Mouse (Mus musculus): Measurements from ENCODE around the gene Wdr31. TPM values are rescaled to one million over a fixed set of nuclear protein-coding genes. Genes with fewer than 3 reads are reported as not detected.
A peak's percentile ranks its signal among the peaks of the same experiment; 100 is the strongest.

Wdr31 gene
- polyA plus RNA-seq, 1 experiment from 2014 or later, result 7.9 TPM

DNA sequence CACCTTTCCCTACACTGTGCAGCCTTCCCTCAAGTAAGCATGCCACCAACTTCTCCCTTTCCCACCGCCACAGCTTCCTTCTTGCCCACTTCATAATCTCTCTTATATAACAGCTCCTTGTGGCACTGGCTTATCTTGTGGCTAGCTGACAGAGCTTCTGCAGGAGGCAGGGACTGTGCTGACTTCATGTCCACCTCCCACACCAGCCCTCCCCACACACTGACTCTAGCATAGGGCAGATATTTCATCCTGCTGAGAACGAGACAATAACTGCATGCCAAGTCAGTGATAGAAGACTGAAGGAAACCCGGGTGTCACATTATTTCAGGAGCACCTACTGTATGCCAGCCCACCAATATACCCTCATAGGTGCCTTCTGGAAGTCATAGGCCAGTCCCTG lies 44.8 kb upstream of the Wdr31 start:
- Histone ChIP-seq H3K4me2 (no peak overlapping the region), H3K27me3 (ENCODE audit: control insufficient read depth, insufficient read depth, low read length) (no peaks in the 10 kb centered on the region), H3K36me3 (ENCODE audit: control insufficient read depth, insufficient read depth, low read length) (peaks cover 11% of the 10 kb centered on the region; the same call in 1 of the 2 replicates), H3K27ac (ENCODE audit: low read depth, low read length) (no peak overlapping the region), H3K9ac (ENCODE audit: low read length) (no peak overlapping the region), H3K4me3 (ENCODE audit: low read depth, low read length) (no peak overlapping the region), H3K9me3 (ENCODE audit: control insufficient read depth, low read length) (no peaks in the 10 kb centered on the region), H3K4me1 (ENCODE audit: control insufficient read depth, insufficient read depth, low read length) (peaks cover 12% of the 10 kb centered on the region)
- no peak for ATAC-seq (ENCODE audit: low FRiP score)
- 90% methylated on average over 3 of the region's 3 CpGs for WGBS
- DNase-seq (ENCODE audit: low spot score, missing footprints), result no peak

DNA sequence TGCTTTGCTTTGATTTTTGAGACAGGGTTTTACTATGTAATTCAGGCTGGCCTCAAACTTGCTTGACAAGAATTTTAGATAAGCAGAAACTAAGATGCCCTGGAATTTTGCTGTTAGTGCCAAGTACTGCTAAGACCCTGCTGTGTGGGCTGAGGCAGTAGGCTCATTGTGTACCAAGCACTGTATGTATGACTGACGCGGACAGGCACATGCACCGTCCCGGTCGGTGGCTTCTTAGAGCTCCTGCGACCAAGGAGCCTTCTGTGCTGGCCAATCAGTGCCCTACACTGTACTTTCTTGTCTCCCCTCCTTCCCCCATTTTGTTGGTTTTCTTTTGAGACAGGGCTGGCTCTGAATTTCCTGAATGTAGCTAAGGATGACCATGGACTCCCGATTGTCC lies 44.3 kb upstream of the Wdr31 start:
- no peak overlapping the region for H3K9ac ChIP-seq (ENCODE audit: low read length)
- peaks cover 14% of the 10 kb centered on the region for H3K36me3 ChIP-seq (ENCODE audit: control insufficient read depth, insufficient read depth, low read length)
- no peak for ATAC-seq (ENCODE audit: low FRiP score)
- WGBS, result 94% methylated on average over 7 of the region's 7 CpGs
- H3K4me3 ChIP-seq (ENCODE audit: low read depth, low read length), result no peak overlapping the region
- no peak for DNase-seq (ENCODE audit: low spot score, missing footprints)
- H3K27me3 ChIP-seq (ENCODE audit: control insufficient read depth, insufficient read depth, low read length), result no peaks in the 10 kb centered on the region
- peaks cover 10% of the 10 kb centered on the region for H3K4me1 ChIP-seq (ENCODE audit: control insufficient read depth, insufficient read depth, low read length)
- no peak overlapping the region for H3K4me2 ChIP-seq
- H3K9me3 ChIP-seq (ENCODE audit: control insufficient read depth, low read length), result no peaks in the 10 kb centered on the region
- H3K27ac ChIP-seq (ENCODE audit: low read depth, low read length), result no peak overlapping the region

DNA sequence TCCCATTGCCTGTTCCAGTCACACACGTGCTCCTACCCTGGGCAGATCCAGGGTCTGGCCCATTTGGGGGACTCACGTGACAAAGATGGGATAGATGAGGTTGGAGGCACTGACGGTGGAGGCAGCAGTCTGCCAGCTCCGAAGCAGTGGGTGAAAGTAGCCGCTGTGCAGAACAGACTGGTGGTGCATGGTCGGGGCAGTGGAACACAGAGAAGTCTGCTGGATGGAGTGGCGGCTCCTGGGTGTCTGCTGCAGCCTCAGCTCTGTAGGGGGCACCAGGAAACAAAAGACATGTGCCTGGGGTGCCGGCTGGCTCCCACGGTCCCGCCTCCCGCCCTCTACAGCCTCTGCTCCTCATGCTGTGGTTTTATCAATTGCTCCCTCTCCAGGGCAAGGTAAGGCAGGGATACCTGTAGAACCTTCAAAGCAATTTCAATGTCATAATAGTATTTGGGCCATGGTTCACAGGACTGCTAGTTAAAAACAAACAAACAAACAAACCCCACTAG lies 43.4 kb upstream of the Wdr31 start:
- no peak overlapping the region for H3K4me3 ChIP-seq (ENCODE audit: low read depth, low read length)
- H3K9ac ChIP-seq (ENCODE audit: low read length), result no peak overlapping the region
- no peak overlapping the region for H3K4me2 ChIP-seq
- peaks cover 22% of the 10 kb centered on the region for H3K36me3 ChIP-seq (ENCODE audit: control insufficient read depth, insufficient read depth, low read length)
- no peaks in the 10 kb centered on the region for H3K9me3 ChIP-seq (ENCODE audit: control insufficient read depth, low read length)
- H3K4me1 ChIP-seq (ENCODE audit: control insufficient read depth, insufficient read depth, low read length), result peaks cover 7% of the 10 kb centered on the region
- ATAC-seq (ENCODE audit: low FRiP score) (no peak), DNase-seq (ENCODE audit: low spot score, missing footprints) (no peak)
- H3K27me3 ChIP-seq (ENCODE audit: control insufficient read depth, insufficient read depth, low read length), result no peaks in the 10 kb centered on the region
- WGBS, result 48% methylated on average over 11 of the region's 11 CpGs
- H3K27ac ChIP-seq (ENCODE audit: low read depth, low read length), result no peak overlapping the region

GRCm38 (mm10) chr4:62509946-62510345 lies 39.2 kb upstream of the Wdr31 start:
- DNase-seq (ENCODE audit: low spot score, missing footprints) (no peak), ATAC-seq (ENCODE audit: low FRiP score) (no peak)
- Histone ChIP-seq H3K27me3 (ENCODE audit: control insufficient read depth, insufficient read depth, low read length) (no peaks in the 10 kb centered on the region), H3K4me3 (ENCODE audit: low read depth, low read length) (no peak overlapping the region), H3K9me3 (ENCODE audit: control insufficient read depth, low read length) (no peaks in the 10 kb centered on the region), H3K4me2 (no peak overlapping the region), H3K9ac (ENCODE audit: low read length) (no peak overlapping the region), H3K4me1 (ENCODE audit: control insufficient read depth, insufficient read depth, low read length) (no peaks in the 10 kb centered on the region), H3K36me3 (ENCODE audit: control insufficient read depth, insufficient read depth, low read length) (peaks cover 28% of the 10 kb centered on the region), H3K27ac (ENCODE audit: low read depth, low read length) (no peak overlapping the region)
- WGBS, result 96% methylated on average over 11 of the region's 11 CpGs

- WGBS, result 93% methylated on average over 5 of the region's 5 CpGs
- no peak overlapping the region for H3K4me3 ChIP-seq (ENCODE audit: low read depth, low read length)
- DNase-seq (ENCODE audit: low spot score, missing footprints), result no peak
- no peaks in the 10 kb centered on the region for H3K9me3 ChIP-seq (ENCODE audit: control insufficient read depth, low read length)
- no peak overlapping the region for H3K4me2 ChIP-seq
- no peak overlapping the region for H3K9ac ChIP-seq (ENCODE audit: low read length)
- peaks cover 28% of the 10 kb centered on the region for H3K36me3 ChIP-seq (ENCODE audit: control insufficient read depth, insufficient read depth, low read length)
- no peak overlapping the region for H3K27ac ChIP-seq (ENCODE audit: low read depth, low read length)
- no peaks in the 10 kb centered on the region for H3K4me1 ChIP-seq (ENCODE audit: control insufficient read depth, insufficient read depth, low read length)
- H3K27me3 ChIP-seq (ENCODE audit: control insufficient read depth, insufficient read depth, low read length), result no peaks in the 10 kb centered on the region
- ATAC-seq (ENCODE audit: low FRiP score), result no peak
Observed at GRCm38 (mm10) chr4:62508839-62509238, 38.1 kb upstream of the Wdr31 start.

DNA sequence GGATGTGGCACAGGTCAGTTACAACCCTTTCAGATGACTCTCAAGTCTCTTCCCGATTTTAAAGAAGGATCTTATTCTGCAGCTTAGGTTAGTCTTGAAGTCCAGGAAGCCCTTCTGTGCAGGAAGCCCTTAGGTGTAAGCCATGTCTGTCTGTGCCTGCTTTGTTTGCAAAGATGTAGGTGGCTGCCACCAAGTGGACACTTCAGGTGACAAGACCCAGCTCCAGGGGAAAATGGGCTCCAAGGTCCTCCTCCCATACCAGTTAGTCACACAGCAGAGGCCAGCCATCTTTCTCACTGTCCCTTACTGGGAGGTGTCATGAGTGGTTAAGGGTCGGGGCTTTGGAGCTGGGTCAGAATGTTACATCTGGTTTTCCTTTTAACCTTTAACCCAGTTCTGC lies 36.1 kb upstream of the Wdr31 start:
- DNase-seq (ENCODE audit: low spot score, missing footprints) (no peak), ATAC-seq (ENCODE audit: low FRiP score) (no peak)
- H3K4me3 ChIP-seq (ENCODE audit: low read depth, low read length), result no peak overlapping the region
- peaks cover 21% of the 10 kb centered on the region for H3K36me3 ChIP-seq (ENCODE audit: control insufficient read depth, insufficient read depth, low read length)
- no peak overlapping the region for H3K9ac ChIP-seq (ENCODE audit: low read length)
- H3K4me1 ChIP-seq (ENCODE audit: control insufficient read depth, insufficient read depth, low read length), result no peaks in the 10 kb centered on the region
- 70% methylated on average over 2 of the region's 2 CpGs for WGBS
- no peaks in the 10 kb centered on the region for H3K9me3 ChIP-seq (ENCODE audit: control insufficient read depth, low read length)
- H3K4me2 ChIP-seq, result no peak overlapping the region
- H3K27ac ChIP-seq (ENCODE audit: low read depth, low read length), result no peak overlapping the region
- H3K27me3 ChIP-seq (ENCODE audit: control insufficient read depth, insufficient read depth, low read length), result no peaks in the 10 kb centered on the region

- Histone ChIP-seq H3K4me2 (no peak overlapping the region), H3K9me3 (ENCODE audit: control insufficient read depth, low read length) (no peaks in the 10 kb centered on the region), H3K36me3 (ENCODE audit: control insufficient read depth, insufficient read depth, low read length) (peaks cover 17% of the 10 kb centered on the region), H3K9ac (ENCODE audit: low read length) (no peak overlapping the region), H3K27ac (ENCODE audit: low read depth, low read length) (no peak overlapping the region), H3K4me1 (ENCODE audit: control insufficient read depth, insufficient read depth, low read length) (peaks cover 4% of the 10 kb centered on the region; the same call in 1 of the 2 replicates), H3K4me3 (ENCODE audit: low read depth, low read length) (no peak overlapping the region), H3K27me3 (ENCODE audit: control insufficient read depth, insufficient read depth, low read length) (no peaks in the 10 kb centered on the region)
- no peak for ATAC-seq (ENCODE audit: low FRiP score)
- no peak for DNase-seq (ENCODE audit: low spot score, missing footprints)
- 89% methylated on average over 3 of the region's 3 CpGs for WGBS
Observed at GRCm38 (mm10) chr4:62505991-62506390, 35.3 kb upstream of the Wdr31 start.

DNA sequence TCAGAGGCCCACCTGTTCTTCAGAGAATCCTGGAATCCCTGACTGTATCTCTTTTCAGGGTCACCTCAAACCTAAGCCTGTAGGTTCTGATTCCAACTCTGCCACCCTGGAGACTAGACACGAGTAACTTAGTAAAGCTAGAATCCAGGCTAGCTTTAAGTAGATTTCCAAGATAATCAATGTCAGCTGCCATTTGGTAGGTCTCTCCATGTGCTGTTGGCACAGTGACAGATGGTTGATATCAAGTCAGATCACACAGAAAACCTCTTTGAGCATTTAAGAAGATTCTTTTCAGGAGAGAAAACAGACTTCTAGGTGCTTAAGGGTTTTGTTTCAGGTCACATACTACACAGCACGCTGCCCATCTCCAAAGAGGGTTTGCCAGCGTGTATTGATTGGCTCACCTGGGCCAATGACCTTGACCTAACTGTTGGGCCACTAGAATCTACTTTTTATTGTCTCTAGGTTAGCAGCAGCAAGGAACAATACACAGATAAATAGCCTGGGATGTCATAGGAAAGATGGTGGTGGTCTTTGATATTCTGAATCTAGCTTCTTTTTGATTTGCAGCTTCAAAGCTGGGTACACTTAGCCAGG lies 32.8 kb upstream of the Wdr31 start, which contains the start of gene Hdhd3:
TSS of gene Hdhd3 (minus strand) at position 94 of the 597 bp plus-strand sequence.
- no peaks in the 10 kb centered on the region for H3K9me3 ChIP-seq (ENCODE audit: control insufficient read depth, low read length)
- H3K36me3 ChIP-seq (ENCODE audit: control insufficient read depth, insufficient read depth, low read length), result peaks cover 5% of the 10 kb centered on the region
- no peaks in the 10 kb centered on the region for H3K27me3 ChIP-seq (ENCODE audit: control insufficient read depth, insufficient read depth, low read length)
- peaks cover 4% of the 10 kb centered on the region; the same call in 1 of the 2 replicates for H3K4me1 ChIP-seq (ENCODE audit: control insufficient read depth, insufficient read depth, low read length)
- DNase-seq (ENCODE audit: low spot score, missing footprints) (no peak), ATAC-seq (ENCODE audit: low FRiP score) (no peak)
- WGBS, result 84% methylated on average over 3 of the region's 3 CpGs
- H3K4me2 ChIP-seq, result peak within 1 kb of the TSS; percentile 70
- no peak within 1 kb of the TSS for H3K27ac ChIP-seq (ENCODE audit: low read depth, low read length)
- peak within 1 kb of the TSS; percentile 77 for H3K9ac ChIP-seq (ENCODE audit: low read length)
- peak within 1 kb of the TSS; percentile 74 for H3K4me3 ChIP-seq (ENCODE audit: low read depth, low read length)

- ATAC-seq (ENCODE audit: low FRiP score) (no peak), DNase-seq (ENCODE audit: low spot score, missing footprints) (peak; percentile 82)
- WGBS, result 77% methylated on average over 7 of the region's 7 CpGs
- H3K36me3 ChIP-seq (ENCODE audit: control insufficient read depth, insufficient read depth, low read length), result peaks cover 4% of the 10 kb centered on the region; the same call in 1 of the 2 replicates
- no peak overlapping the region for H3K27ac ChIP-seq (ENCODE audit: low read depth, low read length)
- no peaks in the 10 kb centered on the region for H3K9me3 ChIP-seq (ENCODE audit: control insufficient read depth, low read length)
- H3K27me3 ChIP-seq (ENCODE audit: control insufficient read depth, insufficient read depth, low read length), result no peaks in the 10 kb centered on the region
- H3K9ac ChIP-seq (ENCODE audit: low read length), result no peak overlapping the region
- H3K4me2 ChIP-seq, result no peak overlapping the region
- peaks cover 4% of the 10 kb centered on the region; the same call in 1 of the 2 replicates for H3K4me1 ChIP-seq (ENCODE audit: control insufficient read depth, insufficient read depth, low read length)
- no peak overlapping the region for H3K4me3 ChIP-seq (ENCODE audit: low read depth, low read length)
Observed at GRCm38 (mm10) chr4:62502969-62503368, 32.3 kb upstream of the Wdr31 start.
